Mouse (Mus musculus): ENCODE data around the gene Nrxn3. TPM values are rescaled to one million over a fixed set of nuclear protein-coding genes. Genes with fewer than 3 reads are reported as not detected.

Nrxn3 gene
- total RNA-seq, 2 experiments from 2014 or later: 0.57 to 0.97 TPM

- no peak for DNase-seq
These were observed 1615.5 kb downstream of the Nrxn3 start for GRCm38 (mm10) chr12:90338229-90338557.

Small RNAs within 50 kb of the gene (microRNA-seq; reads per million reads assigned to microRNA genes)
- gene Gm23989: not detected
- gene Gm27313: not detected

Measured in adrenal gland, postnatal 10 days (tissue).